Mouse (Mus musculus): ENCODE results near the gene Aoc1. TPM values are rescaled to one million over a fixed set of nuclear protein-coding genes. Genes with fewer than 3 reads are reported as not detected.

Gene Aoc1
- polyA plus RNA-seq, 1 experiment from 2014 or later: not detected

GRCm38 (mm10) chr6:48851820-48852491 lies 20.7 kb upstream of the Aoc1 start:
- Histone ChIP-seq H3K4me3 (ENCODE audit: low read depth, low read length) (peak overlapping the region; percentile 26), H3K27ac (replicated peaks; ENCODE audit: low read depth, low read length) (peak overlapping the region; percentile 84), H3K4me1 (ENCODE audit: control insufficient read depth, insufficient read depth, low read length) (no peaks in the 10 kb centered on the region), H3K9me3 (ENCODE audit: control insufficient read depth, low read length) (no peaks in the 10 kb centered on the region), H3K4me2 (ENCODE audit: low read depth, severe bottlenecking) (peak overlapping the region; percentile 48), H3K36me3 (ENCODE audit: control insufficient read depth, insufficient read depth, low read length) (no peaks in the 10 kb centered on the region), H3K9ac (ENCODE audit: low read length) (peak overlapping the region; percentile 65), H3K27me3 (ENCODE audit: control insufficient read depth, insufficient read depth, low read length) (no peaks in the 10 kb centered on the region)
- under 1% methylated on average over 28 of the region's 29 CpGs for WGBS
- ATAC-seq (ENCODE audit: insufficient number of reproducible peaks, low FRiP score, low TSS enrichment, low read depth) (peak; percentile 57; the same call in 1 of the 2 replicates), DNase-seq (ENCODE audit: low spot score) (peak; percentile 80)

- Histone ChIP-seq H3K9me3 (ENCODE audit: control insufficient read depth, low read length) (no peaks in the 10 kb centered on the region), H3K4me2 (ENCODE audit: low read depth, severe bottlenecking) (no peak overlapping the region), H3K36me3 (ENCODE audit: control insufficient read depth, insufficient read depth, low read length) (no peaks in the 10 kb centered on the region), H3K27me3 (ENCODE audit: control insufficient read depth, insufficient read depth, low read length) (no peaks in the 10 kb centered on the region), H3K9ac (ENCODE audit: low read length) (no peak overlapping the region), H3K27ac (replicated peaks; ENCODE audit: low read depth, low read length) (no peak overlapping the region), H3K4me1 (ENCODE audit: control insufficient read depth, insufficient read depth, low read length) (no peaks in the 10 kb centered on the region), H3K4me3 (ENCODE audit: low read depth, low read length) (no peak overlapping the region)
- 96% methylated on average over 2 of the region's 2 CpGs for WGBS
- no peak for DNase-seq (ENCODE audit: low spot score)
- no peak for ATAC-seq (ENCODE audit: insufficient number of reproducible peaks, low FRiP score, low TSS enrichment, low read depth)
These were observed 18.5 kb upstream of the Aoc1 start for GRCm38 (mm10) chr6:48854155-48854554.

DNA sequence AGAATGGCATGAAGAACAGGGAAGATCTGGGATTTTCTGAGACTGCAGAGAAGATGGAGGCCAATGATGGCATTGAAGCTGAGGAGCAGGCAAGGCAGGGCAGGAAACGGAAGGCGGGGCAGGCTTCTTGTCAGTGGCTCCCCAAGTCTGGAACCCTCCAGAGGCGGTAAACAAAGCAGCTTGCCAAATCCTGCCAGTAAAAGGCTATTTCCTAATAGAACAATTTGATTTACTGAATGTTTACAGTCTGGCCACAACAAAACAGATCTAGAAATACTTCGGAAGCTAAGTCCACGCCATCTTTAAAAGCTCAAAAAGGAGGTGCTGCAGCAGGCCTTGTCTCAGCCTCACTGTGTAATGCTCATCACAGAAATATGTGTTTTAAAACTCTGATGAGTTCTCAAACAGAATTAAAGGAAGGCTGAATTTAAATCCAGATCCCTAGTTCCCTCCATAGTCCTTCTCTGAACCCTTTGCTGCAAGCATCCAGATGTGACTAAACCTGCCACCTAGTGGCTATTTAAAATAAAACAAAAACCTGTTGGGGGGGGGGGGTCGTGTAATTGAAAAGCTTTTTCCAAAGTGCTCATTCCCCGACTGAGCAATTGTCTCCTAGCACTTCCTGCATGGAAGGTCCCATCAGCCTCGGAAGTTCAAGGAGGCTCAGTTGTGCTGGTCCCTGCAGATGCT lies 14.9 kb upstream of the Aoc1 start:
- DNase-seq (ENCODE audit: low spot score) (no peak), ATAC-seq (ENCODE audit: insufficient number of reproducible peaks, low FRiP score, low TSS enrichment, low read depth) (no peak)
- Histone ChIP-seq H3K4me1 (ENCODE audit: control insufficient read depth, insufficient read depth, low read length) (no peaks in the 10 kb centered on the region), H3K9me3 (ENCODE audit: control insufficient read depth, low read length) (no peaks in the 10 kb centered on the region), H3K9ac (ENCODE audit: low read length) (no peak overlapping the region), H3K27ac (replicated peaks; ENCODE audit: low read depth, low read length) (no peak overlapping the region), H3K27me3 (ENCODE audit: control insufficient read depth, insufficient read depth, low read length) (no peaks in the 10 kb centered on the region), H3K4me2 (ENCODE audit: low read depth, severe bottlenecking) (no peak overlapping the region), H3K4me3 (ENCODE audit: low read depth, low read length) (no peak overlapping the region), H3K36me3 (ENCODE audit: control insufficient read depth, insufficient read depth, low read length) (no peaks in the 10 kb centered on the region)
- 50% methylated on average over 8 of the region's 8 CpGs for WGBS

GRCm38 (mm10) chr6:48860130-48860815 lies 12.4 kb upstream of the Aoc1 start:
- H3K9ac ChIP-seq (ENCODE audit: low read length): no peak overlapping the region
- 15% methylated on average over 23 of the region's 23 CpGs for WGBS
- no peaks in the 10 kb centered on the region for H3K4me1 ChIP-seq (ENCODE audit: control insufficient read depth, insufficient read depth, low read length)
- H3K9me3 ChIP-seq (ENCODE audit: control insufficient read depth, low read length): no peaks in the 10 kb centered on the region
- H3K4me3 ChIP-seq (ENCODE audit: low read depth, low read length): 0 out of 2 replicates have a peak overlapping the region, but pooled peaks have one; percentile 10
- no peaks in the 10 kb centered on the region for H3K27me3 ChIP-seq (ENCODE audit: control insufficient read depth, insufficient read depth, low read length)
- H3K4me2 ChIP-seq (ENCODE audit: low read depth, severe bottlenecking): peak overlapping the region; percentile 34
- H3K36me3 ChIP-seq (ENCODE audit: control insufficient read depth, insufficient read depth, low read length): no peaks in the 10 kb centered on the region
- no peak overlapping the region for H3K27ac ChIP-seq (replicated peaks; ENCODE audit: low read depth, low read length)
- ATAC-seq (ENCODE audit: insufficient number of reproducible peaks, low FRiP score, low TSS enrichment, low read depth): no peak
- DNase-seq (ENCODE audit: low spot score): peak; percentile 73

- H3K4me2 ChIP-seq (ENCODE audit: low read depth, severe bottlenecking): no peak overlapping the region
- H3K4me3 ChIP-seq (ENCODE audit: low read depth, low read length): no peak overlapping the region
- no peak for DNase-seq (ENCODE audit: low spot score)
- H3K27me3 ChIP-seq (ENCODE audit: control insufficient read depth, insufficient read depth, low read length): no peaks in the 10 kb centered on the region
- H3K36me3 ChIP-seq (ENCODE audit: control insufficient read depth, insufficient read depth, low read length): no peaks in the 10 kb centered on the region
- H3K27ac ChIP-seq (replicated peaks; ENCODE audit: low read depth, low read length): no peak overlapping the region
- H3K9ac ChIP-seq (ENCODE audit: low read length): no peak overlapping the region
- 88% methylated on average over 1 of the region's 1 CpGs for WGBS
- no peak for ATAC-seq (ENCODE audit: insufficient number of reproducible peaks, low FRiP score, low TSS enrichment, low read depth)
- H3K9me3 ChIP-seq (ENCODE audit: control insufficient read depth, low read length): no peaks in the 10 kb centered on the region
- H3K4me1 ChIP-seq (ENCODE audit: control insufficient read depth, insufficient read depth, low read length): no peaks in the 10 kb centered on the region
These were observed 11.8 kb upstream of the Aoc1 start for GRCm38 (mm10) chr6:48860851-48861250.

- H3K4me1 ChIP-seq (ENCODE audit: control insufficient read depth, insufficient read depth, low read length): no peaks in the 10 kb centered on the region
- H3K9ac ChIP-seq (ENCODE audit: low read length): no peak overlapping the region
- H3K27ac ChIP-seq (replicated peaks; ENCODE audit: low read depth, low read length): no peak overlapping the region
- 82% methylated on average over 12 of the region's 12 CpGs for WGBS
- H3K9me3 ChIP-seq (ENCODE audit: control insufficient read depth, low read length): no peaks in the 10 kb centered on the region
- H3K4me2 ChIP-seq (ENCODE audit: low read depth, severe bottlenecking): no peak overlapping the region
- no peak for DNase-seq (ENCODE audit: low spot score)
- H3K27me3 ChIP-seq (ENCODE audit: control insufficient read depth, insufficient read depth, low read length): no peaks in the 10 kb centered on the region
- no peak for ATAC-seq (ENCODE audit: insufficient number of reproducible peaks, low FRiP score, low TSS enrichment, low read depth)
- H3K4me3 ChIP-seq (ENCODE audit: low read depth, low read length): no peak overlapping the region
- H3K36me3 ChIP-seq (ENCODE audit: control insufficient read depth, insufficient read depth, low read length): no peaks in the 10 kb centered on the region
These were observed 10.9 kb upstream of the Aoc1 start for GRCm38 (mm10) chr6:48861616-48862280.

- WGBS: 89% methylated on average over 4 of the region's 4 CpGs
- no peaks in the 10 kb centered on the region for H3K27me3 ChIP-seq (ENCODE audit: control insufficient read depth, insufficient read depth, low read length)
- H3K36me3 ChIP-seq (ENCODE audit: control insufficient read depth, insufficient read depth, low read length): no peaks in the 10 kb centered on the region
- ATAC-seq (ENCODE audit: insufficient number of reproducible peaks, low FRiP score, low TSS enrichment, low read depth): no peak
- no peak overlapping the region for H3K27ac ChIP-seq (replicated peaks; ENCODE audit: low read depth, low read length)
- H3K4me2 ChIP-seq (ENCODE audit: low read depth, severe bottlenecking): no peak overlapping the region
- no peak overlapping the region for H3K4me3 ChIP-seq (ENCODE audit: low read depth, low read length)
- H3K9ac ChIP-seq (ENCODE audit: low read length): no peak overlapping the region
- no peaks in the 10 kb centered on the region for H3K4me1 ChIP-seq (ENCODE audit: control insufficient read depth, insufficient read depth, low read length)
- no peak for DNase-seq (ENCODE audit: low spot score)
- no peaks in the 10 kb centered on the region for H3K9me3 ChIP-seq (ENCODE audit: control insufficient read depth, low read length)
These were observed 9.9 kb upstream of the Aoc1 start for GRCm38 (mm10) chr6:48862816-48863215.

DNA sequence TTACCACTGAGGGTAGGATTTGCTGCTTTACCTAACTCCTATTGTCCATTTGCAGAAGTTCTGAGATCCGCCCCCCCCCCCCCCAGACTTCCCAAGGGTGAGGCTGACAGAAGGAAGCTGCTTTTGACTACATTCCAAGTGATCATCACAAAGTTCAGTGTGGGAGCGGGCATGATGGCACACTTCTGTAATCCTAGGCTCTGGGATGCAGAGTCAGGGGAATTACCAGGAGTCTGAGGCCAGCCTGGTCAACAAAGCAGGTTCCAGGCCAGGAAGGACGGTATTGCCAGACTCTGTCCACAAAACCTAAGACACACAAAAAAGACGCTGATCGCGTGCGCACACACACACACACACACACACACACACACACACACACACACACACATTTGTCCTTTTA lies 9.2 kb upstream of the Aoc1 start:
- Histone ChIP-seq H3K4me3 (ENCODE audit: low read depth, low read length) (no peak overlapping the region), H3K4me1 (ENCODE audit: control insufficient read depth, insufficient read depth, low read length) (no peaks in the 10 kb centered on the region), H3K27ac (replicated peaks; ENCODE audit: low read depth, low read length) (no peak overlapping the region), H3K27me3 (ENCODE audit: control insufficient read depth, insufficient read depth, low read length) (no peaks in the 10 kb centered on the region), H3K36me3 (ENCODE audit: control insufficient read depth, insufficient read depth, low read length) (no peaks in the 10 kb centered on the region), H3K4me2 (ENCODE audit: low read depth, severe bottlenecking) (no peak overlapping the region), H3K9me3 (ENCODE audit: control insufficient read depth, low read length) (no peaks in the 10 kb centered on the region), H3K9ac (ENCODE audit: low read length) (no peak overlapping the region)
- 92% methylated on average over 7 of the region's 7 CpGs for WGBS
- ATAC-seq (ENCODE audit: insufficient number of reproducible peaks, low FRiP score, low TSS enrichment, low read depth) (no peak), DNase-seq (ENCODE audit: low spot score) (no peak)

Data from limb, embryonic 11.5 days (tissue).